Mouse (Mus musculus): Measurements from ENCODE around the gene Oprm1. TPM values are rescaled to one million over a fixed set of nuclear protein-coding genes. Genes with fewer than 3 reads are reported as not detected.

The Oprm1 gene
- polyA plus RNA-seq, 1 experiment from 2014 or later = 0.07 TPM

DNA sequence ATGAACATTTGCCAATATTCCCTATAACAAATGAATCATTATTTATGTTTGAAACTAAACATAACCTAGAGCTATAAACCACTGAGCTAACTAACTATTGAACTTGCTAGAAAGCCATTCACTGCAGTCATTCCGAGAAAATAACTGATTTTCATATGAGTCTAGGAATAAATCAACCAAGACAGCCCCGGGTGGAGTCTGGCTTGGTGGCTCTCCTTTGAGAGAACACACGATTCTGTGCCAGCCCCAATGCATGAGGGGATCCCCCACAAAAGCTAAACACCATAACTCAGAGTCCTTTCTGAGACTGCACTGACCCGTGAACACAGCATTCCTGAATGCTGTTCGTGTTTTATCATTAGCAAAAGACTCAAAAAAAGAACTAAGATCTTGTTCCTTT, 302.0 kb downstream of the Oprm1 start:
- H3K36me3 ChIP-seq (ENCODE audit: control insufficient read depth, insufficient read depth) = no peaks in the 10 kb centered on the region
- ATAC-seq (ENCODE audit: low read depth) = no peak
- H3K4me2 ChIP-seq (ENCODE audit: low read depth, low read length) = no peak overlapping the region
- no peak overlapping the region for H3K9ac ChIP-seq (ENCODE audit: low read depth, low read length)
- H3K4me1 ChIP-seq (ENCODE audit: control insufficient read depth, low read depth, low read length) = no peaks in the 10 kb centered on the region
- H3K4me3 ChIP-seq (ENCODE audit: low read depth, low read length) = no peak overlapping the region
- H3K9me3 ChIP-seq (replicated peaks; ENCODE audit: control insufficient read depth, low read length) = no peaks in the 10 kb centered on the region
- WGBS (ENCODE audit: insufficient replicate concordance) = 52% methylated on average over 5 of the region's 5 CpGs
- H3K27me3 ChIP-seq (ENCODE audit: control insufficient read depth, insufficient read depth, low read depth, low read length) = no peaks in the 10 kb centered on the region
- H3K27ac ChIP-seq (ENCODE audit: low read length) = no peak overlapping the region

DNA sequence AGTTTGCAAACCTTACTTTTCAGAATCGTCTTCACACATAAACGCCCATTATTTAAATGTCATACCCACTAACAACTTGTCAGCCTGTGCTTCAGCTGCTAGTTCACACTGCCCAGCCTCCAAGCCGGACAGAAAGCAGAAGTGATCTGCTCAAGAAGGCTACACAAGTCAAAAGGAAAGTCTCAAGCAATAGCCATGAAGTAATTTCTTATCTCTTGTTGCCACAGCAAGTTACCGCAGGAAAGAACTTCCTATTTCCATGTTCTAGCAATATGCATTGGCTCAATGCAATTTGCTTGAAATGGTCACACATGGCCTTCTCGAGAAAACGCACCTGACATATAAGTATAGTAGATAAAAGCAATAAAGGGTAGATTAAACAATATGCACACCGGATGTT, 304.7 kb downstream of the Oprm1 start:
- Histone ChIP-seq H3K9me3 (replicated peaks; ENCODE audit: control insufficient read depth, low read length) (no peaks in the 10 kb centered on the region), H3K4me1 (ENCODE audit: control insufficient read depth, low read depth, low read length) (no peaks in the 10 kb centered on the region), H3K36me3 (ENCODE audit: control insufficient read depth, insufficient read depth) (no peaks in the 10 kb centered on the region), H3K4me3 (ENCODE audit: low read depth, low read length) (peak overlapping the region; percentile 11; the same call in 1 of the 2 replicates), H3K4me2 (ENCODE audit: low read depth, low read length) (no peak overlapping the region), H3K27ac (ENCODE audit: low read length) (no peak overlapping the region), H3K27me3 (ENCODE audit: control insufficient read depth, insufficient read depth, low read depth, low read length) (no peaks in the 10 kb centered on the region), H3K9ac (ENCODE audit: low read depth, low read length) (no peak overlapping the region)
- WGBS (ENCODE audit: insufficient replicate concordance) = 16% methylated on average over 7 of the region's 7 CpGs
- ATAC-seq (ENCODE audit: low read depth) = peak; percentile 37; the same call in 1 of the 2 replicates

DNA sequence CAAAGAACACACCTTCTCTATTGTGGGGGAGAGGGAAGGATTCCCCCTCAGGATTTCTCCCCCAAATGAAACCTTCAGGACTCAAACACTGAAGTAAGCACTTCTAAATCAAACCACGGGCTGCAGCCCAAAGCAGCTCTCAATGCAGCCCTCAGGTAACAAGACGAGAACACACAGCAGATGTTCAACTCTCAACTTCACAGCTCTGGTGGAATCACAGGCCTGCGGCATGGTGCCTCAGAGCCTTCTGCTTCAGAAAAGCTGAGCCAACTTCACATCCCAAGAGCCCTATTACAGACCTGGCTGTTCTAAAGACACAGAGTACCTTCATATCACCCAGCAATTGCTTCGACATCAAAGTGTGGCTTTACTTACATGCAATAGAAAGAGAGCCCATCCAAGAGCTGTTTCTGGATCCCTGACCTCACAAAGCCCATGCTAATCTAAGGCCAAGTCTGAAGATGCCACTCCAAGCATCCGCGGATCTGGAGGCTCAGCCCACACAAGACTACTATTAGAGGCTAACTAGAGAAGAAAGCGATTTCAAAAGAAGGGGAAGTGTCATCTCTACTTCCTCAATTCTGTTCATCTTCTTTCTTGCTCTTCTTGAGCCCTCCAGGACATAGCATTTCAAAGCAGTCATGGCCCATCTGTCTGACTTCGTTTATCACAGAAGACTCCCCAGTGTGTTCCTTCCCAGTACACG, 305.6 kb downstream of the Oprm1 start:
- ATAC-seq (ENCODE audit: low read depth) = 0 out of 2 replicates have a peak, but pooled peaks have one; percentile 11
- peak overlapping the region; percentile 11; the same call in 1 of the 2 replicates for H3K4me3 ChIP-seq (ENCODE audit: low read depth, low read length)
- WGBS (ENCODE audit: insufficient replicate concordance) = 32% methylated on average over 9 of the region's 9 CpGs

DNA sequence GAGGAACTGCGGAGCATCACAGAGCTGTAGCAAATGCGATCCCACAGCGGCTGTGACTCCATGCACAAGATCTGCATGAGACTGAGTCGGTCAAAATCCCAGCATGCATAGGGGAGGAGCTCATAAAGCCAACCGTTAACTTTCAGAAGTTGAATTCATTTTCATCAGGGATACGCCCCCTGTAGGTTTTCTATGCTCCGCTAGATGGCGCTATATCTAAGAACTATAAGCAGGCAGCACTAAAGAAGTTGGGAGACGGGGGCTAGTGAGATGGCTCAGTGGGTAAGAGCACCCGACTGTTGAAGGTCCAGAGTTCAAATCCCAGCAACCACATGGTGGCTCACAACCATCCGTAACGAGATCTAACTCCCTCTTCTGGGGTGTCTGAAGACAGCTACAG, 310.3 kb downstream of the Oprm1 start:
- Histone ChIP-seq H3K4me2 (ENCODE audit: low read depth, low read length) (no peak overlapping the region), H3K36me3 (ENCODE audit: control insufficient read depth, insufficient read depth) (no peaks in the 10 kb centered on the region), H3K9ac (ENCODE audit: low read depth, low read length) (no peak overlapping the region), H3K27me3 (ENCODE audit: control insufficient read depth, insufficient read depth, low read depth, low read length) (no peaks in the 10 kb centered on the region), H3K4me3 (ENCODE audit: low read depth, low read length) (no peak overlapping the region), H3K9me3 (replicated peaks; ENCODE audit: control insufficient read depth, low read length) (no peaks in the 10 kb centered on the region), H3K4me1 (ENCODE audit: control insufficient read depth, low read depth, low read length) (no peaks in the 10 kb centered on the region), H3K27ac (ENCODE audit: low read length) (no peak overlapping the region)
- ATAC-seq (ENCODE audit: low read depth) = no peak
- 48% methylated on average over 12 of the region's 12 CpGs for WGBS (ENCODE audit: insufficient replicate concordance)

More for the DNA sequence above, 305.6 kb downstream of the Oprm1 start:
- Histone ChIP-seq H3K36me3 (ENCODE audit: control insufficient read depth, insufficient read depth) (no peaks in the 10 kb centered on the region), H3K9me3 (replicated peaks; ENCODE audit: control insufficient read depth, low read length) (no peaks in the 10 kb centered on the region), H3K27me3 (ENCODE audit: control insufficient read depth, insufficient read depth, low read depth, low read length) (no peaks in the 10 kb centered on the region), H3K9ac (ENCODE audit: low read depth, low read length) (no peak overlapping the region), H3K27ac (ENCODE audit: low read length) (peak overlapping the region; percentile 3; the same call in 1 of the 2 replicates), H3K4me1 (ENCODE audit: control insufficient read depth, low read depth, low read length) (no peaks in the 10 kb centered on the region), H3K4me2 (ENCODE audit: low read depth, low read length) (no peak overlapping the region)

DNA sequence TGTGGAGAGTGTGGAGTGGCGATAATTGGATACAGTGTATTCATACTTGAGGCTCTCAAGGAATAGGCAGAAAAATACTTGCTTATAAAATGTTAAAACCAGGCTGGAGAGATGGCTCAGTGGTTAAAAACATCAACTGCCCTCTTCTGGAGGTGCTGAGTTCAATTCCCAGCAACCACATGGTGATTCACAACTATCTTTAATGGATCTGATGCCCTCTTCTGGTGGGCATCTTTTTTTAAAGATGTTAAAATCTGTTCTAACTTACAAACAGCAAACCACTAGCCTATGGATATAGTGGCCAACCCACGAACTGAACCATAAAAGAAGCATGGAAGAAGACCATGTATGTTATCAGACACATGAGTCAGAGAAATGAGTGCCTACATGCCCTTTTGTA, 310.8 kb downstream of the Oprm1 start:
- Histone ChIP-seq H3K36me3 (ENCODE audit: control insufficient read depth, insufficient read depth) (no peaks in the 10 kb centered on the region), H3K4me2 (ENCODE audit: low read depth, low read length) (no peak overlapping the region), H3K9me3 (replicated peaks; ENCODE audit: control insufficient read depth, low read length) (no peaks in the 10 kb centered on the region), H3K4me1 (ENCODE audit: control insufficient read depth, low read depth, low read length) (no peaks in the 10 kb centered on the region), H3K27me3 (ENCODE audit: control insufficient read depth, insufficient read depth, low read depth, low read length) (no peaks in the 10 kb centered on the region), H3K4me3 (ENCODE audit: low read depth, low read length) (no peak overlapping the region), H3K27ac (ENCODE audit: low read length) (no peak overlapping the region), H3K9ac (ENCODE audit: low read depth, low read length) (no peak overlapping the region)
- ATAC-seq (ENCODE audit: low read depth) = no peak
- 42% methylated on average over 2 of the region's 2 CpGs for WGBS (ENCODE audit: insufficient replicate concordance)

DNA sequence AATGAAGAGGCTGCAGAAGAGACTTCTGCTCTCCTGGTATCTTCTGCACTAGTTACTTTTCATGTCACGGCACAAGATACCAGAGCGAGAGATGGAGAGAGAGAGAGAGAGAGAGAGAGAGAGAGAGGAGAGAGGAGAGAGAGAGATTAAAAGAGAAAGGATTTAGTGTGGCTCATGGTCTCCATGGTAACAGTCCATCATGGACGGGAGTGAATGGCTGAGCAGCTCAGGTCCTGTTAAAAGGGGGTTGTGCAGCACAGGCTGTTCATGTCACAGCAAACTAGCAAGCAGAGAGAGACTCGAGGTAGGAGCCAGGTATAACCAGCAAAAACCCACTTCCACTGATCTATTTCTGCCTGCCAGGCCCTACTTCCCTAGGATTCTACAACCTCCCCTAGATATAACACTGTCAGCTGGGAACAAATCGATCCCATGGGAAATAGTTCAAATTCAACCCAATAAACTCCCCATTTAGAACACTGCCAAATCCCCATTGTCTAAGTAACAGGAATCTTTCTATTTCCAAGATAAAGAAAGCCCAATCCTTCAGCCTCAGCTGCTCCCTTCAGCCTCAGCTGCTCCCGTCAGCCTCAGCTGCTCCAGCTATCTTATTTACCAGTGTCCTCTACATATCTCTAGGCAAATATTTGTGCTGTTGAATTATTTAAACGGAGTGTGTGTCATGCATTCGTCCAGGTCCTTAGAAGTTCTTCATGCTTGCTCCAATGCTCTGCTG, 312.0 kb downstream of the Oprm1 start:
- no peak overlapping the region for H3K9ac ChIP-seq (ENCODE audit: low read depth, low read length)
- H3K9me3 ChIP-seq (replicated peaks; ENCODE audit: control insufficient read depth, low read length) = no peaks in the 10 kb centered on the region
- H3K27me3 ChIP-seq (ENCODE audit: control insufficient read depth, insufficient read depth, low read depth, low read length) = no peaks in the 10 kb centered on the region
- 54% methylated on average over 8 of the region's 8 CpGs for WGBS (ENCODE audit: insufficient replicate concordance)
- H3K4me2 ChIP-seq (ENCODE audit: low read depth, low read length) = no peak overlapping the region
- H3K36me3 ChIP-seq (ENCODE audit: control insufficient read depth, insufficient read depth) = no peaks in the 10 kb centered on the region
- ATAC-seq (ENCODE audit: low read depth) = no peak
- H3K4me3 ChIP-seq (ENCODE audit: low read depth, low read length) = no peak overlapping the region
- no peaks in the 10 kb centered on the region for H3K4me1 ChIP-seq (ENCODE audit: control insufficient read depth, low read depth, low read length)
- no peak overlapping the region for H3K27ac ChIP-seq (ENCODE audit: low read length)

DNA sequence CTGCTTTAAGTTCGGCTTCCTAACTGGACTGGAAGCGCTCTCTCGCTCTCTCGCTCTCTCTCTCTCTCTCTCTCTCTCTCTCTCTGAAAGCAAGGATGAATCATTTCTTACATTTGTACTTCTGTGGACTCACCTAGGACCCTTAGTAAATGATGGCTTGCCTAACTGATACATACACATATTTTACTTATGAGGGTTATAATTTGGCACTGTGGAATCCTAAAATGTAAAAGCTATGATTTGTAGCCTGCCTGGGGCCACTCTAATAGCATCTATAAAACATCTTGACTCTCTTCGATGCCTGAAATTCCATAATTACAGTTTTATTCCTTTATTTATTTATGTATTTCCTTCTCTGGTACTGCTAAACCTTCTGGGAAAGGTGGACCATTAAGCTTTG, 312.6 kb downstream of the Oprm1 start:
- no peak for ATAC-seq (ENCODE audit: low read depth)
- Histone ChIP-seq H3K27ac (ENCODE audit: low read length) (no peak overlapping the region), H3K9ac (ENCODE audit: low read depth, low read length) (no peak overlapping the region), H3K4me3 (ENCODE audit: low read depth, low read length) (no peak overlapping the region), H3K9me3 (replicated peaks; ENCODE audit: control insufficient read depth, low read length) (no peaks in the 10 kb centered on the region), H3K36me3 (ENCODE audit: control insufficient read depth, insufficient read depth) (no peaks in the 10 kb centered on the region), H3K27me3 (ENCODE audit: control insufficient read depth, insufficient read depth, low read depth, low read length) (no peaks in the 10 kb centered on the region), H3K4me2 (ENCODE audit: low read depth, low read length) (no peak overlapping the region), H3K4me1 (ENCODE audit: control insufficient read depth, low read depth, low read length) (no peaks in the 10 kb centered on the region)
- 71% methylated on average over 5 of the region's 5 CpGs for WGBS (ENCODE audit: insufficient replicate concordance)

DNA sequence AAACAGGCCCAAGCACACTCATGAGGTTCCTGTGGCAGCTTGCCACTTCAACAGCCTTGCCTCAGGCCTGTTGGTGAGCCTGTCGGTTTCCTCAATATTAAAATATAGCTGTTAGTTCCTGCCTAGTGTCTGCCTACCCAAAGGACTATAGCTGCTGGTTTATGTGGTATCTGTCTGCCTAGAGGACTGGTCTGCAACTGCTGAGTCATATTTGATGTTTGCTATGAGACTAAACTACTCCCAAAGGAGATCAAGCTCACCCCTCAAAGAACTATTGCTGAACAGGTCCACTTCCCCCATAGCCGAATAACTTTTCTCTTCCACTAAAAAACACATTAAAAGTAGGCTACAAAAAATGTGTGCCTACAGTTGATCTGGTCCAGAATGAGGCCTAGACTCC, 315.9 kb downstream of the Oprm1 start:
- WGBS (ENCODE audit: insufficient replicate concordance) = 48% methylated on average over 2 of the region's 2 CpGs
- ATAC-seq (ENCODE audit: low read depth) = no peak
- H3K4me2 ChIP-seq (ENCODE audit: low read depth, low read length) = no peak overlapping the region

DNA sequence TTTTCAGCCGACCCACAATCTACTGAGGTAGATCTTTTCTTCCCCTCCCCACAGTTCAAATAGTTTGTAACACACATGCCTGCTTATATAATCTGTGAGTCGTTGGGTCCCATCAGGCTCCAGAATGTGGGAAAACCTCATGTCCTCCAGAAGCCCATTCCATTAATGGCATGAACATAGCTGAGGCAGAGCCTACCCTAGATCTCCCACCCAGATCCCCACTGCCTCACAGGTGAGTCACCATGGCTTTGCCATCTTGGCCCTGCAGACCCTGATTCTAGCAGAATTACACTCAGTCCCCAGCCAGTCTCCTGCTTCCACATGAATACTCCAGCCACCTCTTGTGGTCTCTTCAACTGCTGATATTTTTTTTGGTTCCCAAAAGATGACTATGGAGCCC, 317.4 kb downstream of the Oprm1 start:
- Histone ChIP-seq H3K27me3 (ENCODE audit: control insufficient read depth, insufficient read depth, low read depth, low read length) (no peaks in the 10 kb centered on the region), H3K36me3 (ENCODE audit: control insufficient read depth, insufficient read depth) (no peaks in the 10 kb centered on the region), H3K4me3 (ENCODE audit: low read depth, low read length) (no peak overlapping the region), H3K9ac (ENCODE audit: low read depth, low read length) (no peak overlapping the region), H3K4me1 (ENCODE audit: control insufficient read depth, low read depth, low read length) (no peaks in the 10 kb centered on the region), H3K9me3 (replicated peaks; ENCODE audit: control insufficient read depth, low read length) (no peaks in the 10 kb centered on the region), H3K27ac (ENCODE audit: low read length) (no peak overlapping the region), H3K4me2 (ENCODE audit: low read depth, low read length) (no peak overlapping the region)
- WGBS (ENCODE audit: insufficient replicate concordance) = 68% methylated on average over 2 of the region's 2 CpGs
- ATAC-seq (ENCODE audit: low read depth) = no peak

More for the DNA sequence above, 315.9 kb downstream of the Oprm1 start:
- Histone ChIP-seq H3K36me3 (ENCODE audit: control insufficient read depth, insufficient read depth) (no peaks in the 10 kb centered on the region), H3K27ac (ENCODE audit: low read length) (no peak overlapping the region), H3K27me3 (ENCODE audit: control insufficient read depth, insufficient read depth, low read depth, low read length) (no peaks in the 10 kb centered on the region), H3K9me3 (replicated peaks; ENCODE audit: control insufficient read depth, low read length) (no peaks in the 10 kb centered on the region), H3K9ac (ENCODE audit: low read depth, low read length) (no peak overlapping the region), H3K4me3 (ENCODE audit: low read depth, low read length) (no peak overlapping the region), H3K4me1 (ENCODE audit: control insufficient read depth, low read depth, low read length) (no peaks in the 10 kb centered on the region)

Measured in liver, embryonic 16.5 days (tissue).